Mouse (Mus musculus): ENCODE results near the gene Arl4d.
"Not testable (repeated sequence)": the region's sequence is repeated elsewhere in the genome, so short reads cannot be mapped to it uniquely, and the experiment has no call there.

DNA sequence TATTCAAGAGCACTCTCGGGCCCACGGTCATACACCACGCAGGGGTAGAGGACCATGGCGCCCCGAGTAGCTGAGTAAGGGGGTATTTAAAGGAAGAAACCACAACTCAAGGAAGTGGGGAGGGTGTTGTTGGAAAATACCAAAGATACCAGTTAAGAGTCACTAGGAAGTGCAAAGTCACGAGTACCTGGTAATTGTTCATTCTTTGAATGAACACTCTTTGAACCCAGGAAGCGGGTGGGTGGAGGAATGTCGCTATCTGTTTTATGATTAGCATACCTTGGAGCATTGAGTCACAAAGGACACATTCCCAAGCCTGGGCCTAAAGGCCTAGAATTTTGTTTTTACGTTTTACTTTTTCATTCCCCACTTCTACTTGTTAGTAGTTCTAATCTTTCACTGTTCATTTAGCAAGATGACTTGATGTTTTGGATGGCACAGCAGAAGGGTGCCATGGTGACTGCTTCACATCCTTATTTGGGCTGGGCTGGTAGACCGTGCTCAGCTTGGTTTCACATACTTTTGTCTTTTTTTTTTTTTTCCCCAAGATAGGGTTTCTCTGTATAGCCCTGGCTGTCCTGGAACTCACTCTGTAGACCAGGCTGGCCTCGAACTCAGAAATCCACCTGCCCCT, 45.2 kb upstream of the Arl4d start:
- not testable (repeated sequence) for TF ChIP-seq EP300 (optimal IDR thresholded peaks at IDR 0.05); CTCF (IDR thresholded peaks at IDR 0.05; ENCODE audit: low read depth)

Data from stomach, postnatal 0 days (tissue).